Mouse (Mus musculus): ENCODE results near the gene Hoxb3.

Hoxb3 gene

DNA sequence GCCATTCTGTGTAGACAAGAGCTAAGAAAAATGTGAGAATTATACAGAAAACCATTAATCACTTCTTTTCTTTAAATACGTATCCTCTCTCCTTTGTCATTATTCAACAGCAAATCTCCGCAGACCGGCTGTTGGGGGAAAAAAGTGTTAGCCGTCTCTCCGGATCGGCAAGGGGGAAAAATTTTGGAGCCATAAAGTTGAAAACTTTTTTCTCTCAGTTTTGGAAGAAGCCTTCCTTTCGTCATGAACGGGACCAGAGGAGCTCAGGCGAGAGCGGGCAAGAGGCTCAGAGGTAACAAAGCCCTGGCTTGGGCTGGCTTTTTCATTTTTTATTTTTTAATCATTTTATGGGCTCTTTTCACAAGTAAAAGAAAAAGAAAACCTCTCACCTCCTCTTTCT, at the start of gene Hoxb3:
Hoxb3 (plus strand) TSS at position 173 of the 400 bp plus-strand sequence.
- DNase-seq (ENCODE audit: extremely low read depth, insufficient read length, low spot score) = no peak

DNA sequence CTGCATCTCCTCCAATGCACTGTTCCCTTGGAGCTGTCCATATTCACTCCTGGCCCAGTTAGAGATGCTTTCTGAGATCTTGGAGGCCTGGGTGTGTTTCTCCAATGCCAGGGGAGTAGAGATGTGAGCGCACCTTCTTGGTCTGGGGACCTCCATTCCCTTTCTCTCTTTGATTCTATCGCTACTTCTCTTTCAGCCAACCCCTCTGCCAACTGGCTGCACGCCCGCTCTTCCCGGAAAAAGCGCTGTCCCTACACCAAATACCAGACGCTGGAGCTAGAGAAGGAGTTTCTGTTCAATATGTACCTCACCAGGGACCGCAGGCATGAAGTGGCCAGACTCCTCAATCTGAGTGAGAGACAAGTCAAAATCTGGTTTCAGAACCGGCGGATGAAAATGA, 48.7 kb upstream of the Hoxb3 start:
- DNase-seq (ENCODE audit: extremely low read depth, insufficient read length, low spot score) = no peak

DNA sequence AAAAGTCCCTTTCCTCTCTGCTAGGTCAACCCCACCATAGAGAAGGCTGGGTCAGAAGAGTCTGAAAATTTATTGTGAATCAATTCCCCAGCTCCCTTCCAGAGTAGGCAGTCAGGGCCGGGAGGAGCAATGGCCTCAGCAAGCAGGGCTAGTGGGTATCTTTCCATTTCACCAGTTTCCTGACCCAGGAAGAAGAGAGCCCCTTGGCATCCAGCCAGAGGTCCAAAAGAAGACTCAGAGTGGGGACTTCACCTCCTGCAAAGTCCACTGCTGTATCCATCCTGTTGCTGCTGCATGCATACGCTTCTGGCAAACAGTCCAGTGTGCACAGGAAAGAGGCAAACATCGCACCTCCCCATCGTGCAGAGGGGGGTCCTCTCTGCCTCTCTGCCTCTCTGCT, 47.2 kb upstream of the Hoxb3 start:
- no peak for DNase-seq (ENCODE audit: extremely low read depth, insufficient read length, low spot score)

DNA sequence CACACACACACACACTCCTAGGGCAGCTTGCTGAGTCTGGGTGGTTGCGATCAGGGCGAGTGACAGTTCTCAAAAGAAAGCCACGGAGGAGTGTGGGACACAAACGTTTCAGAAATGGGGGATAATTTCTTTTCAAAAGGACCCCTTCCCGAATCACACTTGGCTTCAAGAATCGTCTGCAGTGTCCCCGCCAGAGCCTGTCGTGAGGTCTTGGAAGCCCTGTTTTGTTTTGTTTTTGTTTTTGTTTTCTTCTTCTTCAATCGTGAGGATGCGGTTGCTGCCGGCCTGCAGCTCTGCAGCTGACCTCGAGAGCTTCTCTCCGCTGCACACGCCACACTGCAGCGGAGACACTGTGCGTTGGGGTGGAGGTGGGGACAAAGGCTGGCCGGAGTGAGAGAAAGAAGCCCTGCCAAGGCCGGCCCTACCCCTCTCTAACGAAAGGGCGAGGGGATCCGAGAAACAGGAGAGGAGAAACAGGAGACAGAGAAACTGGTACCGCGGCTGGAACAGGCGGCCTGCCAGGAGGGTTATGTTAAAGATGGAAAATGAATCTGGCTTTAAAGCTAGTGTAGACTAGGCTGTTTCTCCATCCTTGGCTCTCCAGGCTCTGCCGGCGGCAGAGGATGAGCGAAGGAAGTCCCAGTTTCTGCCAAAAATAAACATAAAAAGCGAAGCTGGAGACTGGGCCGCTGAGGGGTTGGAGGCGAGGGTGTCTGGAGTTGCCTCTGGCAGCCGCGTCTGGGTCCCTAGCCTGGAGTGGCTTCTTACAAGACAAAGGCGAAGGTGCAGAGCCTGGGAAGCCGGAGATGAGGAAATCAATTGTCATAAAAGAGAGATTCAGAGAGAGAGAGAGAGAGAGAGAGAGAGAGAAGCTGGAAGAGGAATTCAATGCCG, 45.7 kb upstream of the Hoxb3 start:
- DNase-seq (ENCODE audit: extremely low read depth, insufficient read length, low spot score) = peak; percentile 51

DNA sequence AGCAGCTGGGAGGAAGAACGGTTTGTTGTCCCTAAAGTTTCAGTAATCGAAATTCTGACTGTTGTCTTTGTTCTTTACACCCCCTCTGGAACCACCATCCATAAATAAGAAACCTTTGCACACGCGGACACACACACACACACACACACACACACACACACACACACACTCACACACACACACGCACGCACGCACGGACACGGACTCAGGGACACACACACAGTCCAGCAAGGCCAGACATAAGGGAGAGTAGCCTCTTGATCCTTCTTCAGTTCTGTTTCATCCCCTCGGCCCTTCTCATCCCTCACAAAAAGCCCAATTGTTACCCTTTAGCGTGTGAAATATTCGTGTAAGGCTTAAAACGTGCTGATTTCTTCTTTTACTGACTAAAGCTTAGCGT, 44.8 kb upstream of the Hoxb3 start:
- DNase-seq (ENCODE audit: extremely low read depth, insufficient read length, low spot score) = no peak

DNA sequence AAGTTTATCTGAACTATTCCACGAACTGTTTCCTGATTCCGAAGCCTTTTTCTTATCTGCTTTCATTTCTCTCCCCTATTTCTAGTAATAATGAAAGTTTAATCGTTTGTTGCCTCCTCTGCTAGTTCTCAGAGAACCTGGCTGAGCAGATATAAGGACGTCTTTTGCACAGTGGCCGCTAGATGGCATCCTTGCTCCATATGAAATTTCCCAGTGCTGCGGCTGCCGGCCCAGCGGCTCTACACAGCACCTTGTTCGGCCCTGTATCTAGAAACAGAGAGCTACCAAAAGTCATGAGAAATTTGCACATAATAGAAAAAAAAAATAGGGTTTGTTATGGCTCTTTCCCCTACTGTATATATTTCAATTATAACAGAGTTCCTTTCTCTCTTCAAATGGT, 44.4 kb upstream of the Hoxb3 start:
- peak; percentile 58 for DNase-seq (ENCODE audit: extremely low read depth, insufficient read length, low spot score)

DNA sequence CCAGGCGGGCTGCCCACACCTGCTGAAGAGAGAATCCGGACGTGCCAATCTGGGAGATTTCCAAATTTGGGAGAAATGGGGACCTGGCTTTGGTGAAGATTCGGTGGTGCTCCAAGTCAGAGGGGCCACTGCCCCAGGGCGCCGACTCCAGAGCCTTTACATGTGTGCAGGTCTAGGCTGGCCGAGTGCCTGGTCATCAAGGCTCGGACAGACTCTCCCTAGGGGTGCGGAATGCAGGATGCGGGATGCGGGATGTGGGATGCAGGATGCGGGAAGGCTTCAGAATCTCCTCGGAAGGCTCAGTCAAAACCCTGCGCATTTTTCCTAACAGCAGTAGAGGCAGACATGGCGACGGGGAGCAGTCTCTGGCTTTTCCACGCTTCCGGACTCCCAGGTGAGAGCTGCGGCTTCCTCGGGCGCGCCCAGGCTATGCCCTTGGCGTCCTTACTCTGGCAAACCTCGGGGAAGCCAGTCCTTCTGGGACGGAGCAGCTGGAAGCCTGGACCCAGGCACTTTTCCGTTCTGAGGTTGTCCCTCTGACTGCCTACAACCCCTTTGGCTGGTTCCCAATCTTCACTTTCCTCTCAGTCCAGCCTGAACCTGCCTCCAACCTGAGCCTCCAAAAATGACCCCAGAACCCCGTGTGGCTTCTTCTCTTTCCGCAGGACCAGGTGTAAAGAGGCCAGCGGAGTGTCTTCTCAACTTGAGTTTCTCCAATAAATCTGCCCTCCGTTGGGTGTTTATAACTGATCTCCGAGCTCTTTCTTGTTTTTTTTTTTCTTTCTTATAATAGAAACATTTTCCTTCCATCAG, 43.5 kb upstream of the Hoxb3 start:
- no peak for DNase-seq (ENCODE audit: extremely low read depth, insufficient read length, low spot score)

DNA sequence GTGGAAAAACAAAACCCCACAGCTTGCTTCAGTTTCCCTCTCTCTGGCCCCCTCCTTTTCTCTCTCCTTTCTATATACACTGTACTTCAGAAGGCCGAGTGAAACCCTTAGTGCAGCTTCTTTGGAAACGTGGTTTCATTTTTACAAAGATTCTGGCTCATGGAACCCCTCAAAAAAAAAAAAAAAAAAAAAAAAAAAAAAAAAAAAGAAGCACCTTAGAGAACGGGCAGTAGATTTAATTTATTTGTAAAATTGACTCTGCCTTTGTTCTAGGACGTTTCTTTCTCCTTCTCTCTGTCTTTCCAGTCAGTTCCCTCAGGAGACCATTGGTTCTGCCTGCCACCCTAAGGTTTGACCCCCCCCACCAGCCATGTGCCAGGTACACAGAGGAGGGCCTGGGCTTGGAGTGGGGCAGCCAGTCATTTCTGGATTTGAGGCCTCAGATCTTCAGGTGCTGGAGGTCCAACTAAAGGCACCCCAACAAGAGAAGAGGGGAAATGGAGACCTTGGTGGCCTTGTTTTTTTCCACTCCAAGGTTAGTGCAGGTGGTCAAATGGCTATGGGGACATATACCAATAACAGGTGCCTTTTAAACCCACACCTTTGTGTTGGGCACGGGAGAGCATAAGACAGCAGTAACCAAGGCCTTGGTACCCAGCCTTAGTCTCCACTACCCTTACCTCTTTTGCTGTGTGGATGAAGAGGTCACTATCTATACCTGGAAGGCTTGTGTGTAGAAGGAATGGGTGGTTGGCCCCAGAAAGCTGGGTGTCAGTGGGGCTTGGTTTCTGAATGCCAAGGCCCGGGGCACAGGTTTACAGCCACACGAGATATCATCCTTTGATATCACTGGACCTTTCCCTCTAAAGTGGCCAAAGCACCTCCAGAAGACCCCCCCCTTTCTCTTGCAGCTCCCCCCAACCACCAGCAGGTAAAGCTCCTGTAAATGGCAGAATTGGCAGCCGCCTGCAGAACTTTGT, 42.4 kb upstream of the Hoxb3 start:
- no peak for DNase-seq (ENCODE audit: extremely low read depth, insufficient read length, low spot score)

DNA sequence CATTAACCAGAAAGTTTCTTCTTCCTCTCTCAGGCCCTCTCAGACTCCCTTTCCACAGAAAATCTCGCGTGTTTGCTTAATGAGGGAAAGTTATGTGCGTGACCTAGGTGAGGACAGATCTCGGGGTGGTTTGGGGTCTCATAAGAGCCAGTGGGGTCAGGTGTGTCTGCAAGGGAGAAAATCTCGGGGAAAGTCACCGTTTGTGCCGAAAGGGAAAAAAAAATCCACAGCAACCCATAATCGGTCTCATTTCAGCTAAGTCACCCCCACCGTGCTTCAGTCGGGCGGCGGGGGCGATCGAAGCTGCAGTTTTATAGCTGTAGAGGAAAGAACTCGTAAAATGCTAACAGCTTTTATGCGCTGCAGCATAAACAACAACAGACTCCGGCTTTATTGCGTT, 41.7 kb upstream of the Hoxb3 start:
- DNase-seq (ENCODE audit: extremely low read depth, insufficient read length, low spot score) = no peak

DNA sequence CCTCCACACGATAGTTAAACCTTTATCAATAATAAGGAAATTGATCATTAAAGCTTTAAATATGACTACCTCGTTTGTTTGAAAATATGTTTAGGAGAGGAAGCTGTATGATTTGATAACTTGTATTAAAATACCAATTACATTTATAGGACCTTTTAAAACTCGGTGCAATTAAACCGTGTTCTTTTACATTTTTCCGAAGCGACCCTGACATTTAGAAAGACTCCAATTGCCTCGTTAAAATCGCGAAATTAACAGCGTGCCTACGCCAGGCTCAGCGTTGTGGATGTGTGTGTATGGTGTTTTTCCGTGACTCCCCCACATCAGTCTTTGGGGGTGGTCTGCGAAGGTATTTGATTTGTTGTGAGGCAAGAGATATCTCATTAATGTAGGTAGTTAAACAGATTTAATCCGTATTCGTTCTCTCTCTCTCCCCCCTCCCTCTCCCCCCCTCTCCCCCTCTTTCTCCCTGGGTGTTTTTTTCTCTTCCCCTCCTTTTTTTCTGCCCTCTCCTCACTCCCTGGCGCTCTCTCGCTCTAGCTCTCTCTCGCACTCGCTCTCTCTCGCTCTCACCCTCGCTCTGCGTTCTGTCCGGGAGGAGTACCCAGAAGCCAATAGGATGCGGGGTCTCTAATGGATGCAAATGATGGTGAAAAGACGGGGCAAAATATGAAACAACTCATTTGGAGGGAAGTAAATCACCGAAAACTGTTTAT, 41.1 kb upstream of the Hoxb3 start, which contains the start of gene Hoxb8:
Hoxb8 (plus strand) TSS at position 51 of the 716 bp plus-strand sequence.
- no peak for DNase-seq (ENCODE audit: extremely low read depth, insufficient read length, low spot score)

DNA sequence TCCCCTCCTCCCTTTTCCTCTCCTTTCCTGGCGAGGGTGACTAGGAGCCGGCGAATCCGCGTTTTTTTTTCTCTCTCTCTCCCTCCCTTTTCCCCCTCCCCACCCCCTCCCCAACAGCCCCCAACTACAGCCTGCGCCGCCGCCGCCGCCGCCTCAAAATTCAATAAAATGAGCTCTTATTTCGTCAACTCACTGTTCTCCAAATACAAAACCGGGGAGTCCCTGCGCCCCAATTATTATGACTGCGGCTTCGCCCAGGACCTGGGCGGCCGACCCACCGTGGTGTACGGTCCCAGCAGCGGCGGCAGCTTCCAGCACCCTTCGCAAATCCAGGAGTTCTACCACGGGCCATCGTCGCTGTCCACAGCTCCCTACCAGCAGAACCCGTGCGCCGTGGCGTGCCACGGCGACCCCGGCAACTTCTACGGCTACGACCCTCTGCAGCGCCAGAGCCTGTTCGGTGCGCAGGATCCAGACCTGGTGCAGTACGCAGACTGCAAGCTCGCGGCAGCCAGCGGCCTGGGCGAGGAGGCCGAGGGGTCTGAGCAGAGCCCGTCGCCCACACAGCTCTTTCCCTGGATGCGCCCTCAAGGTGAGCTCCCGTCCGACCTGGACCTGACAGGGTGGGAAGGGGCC, 40.2 kb upstream of the Hoxb3 start:
- no peak for DNase-seq (ENCODE audit: extremely low read depth, insufficient read length, low spot score)

DNA sequence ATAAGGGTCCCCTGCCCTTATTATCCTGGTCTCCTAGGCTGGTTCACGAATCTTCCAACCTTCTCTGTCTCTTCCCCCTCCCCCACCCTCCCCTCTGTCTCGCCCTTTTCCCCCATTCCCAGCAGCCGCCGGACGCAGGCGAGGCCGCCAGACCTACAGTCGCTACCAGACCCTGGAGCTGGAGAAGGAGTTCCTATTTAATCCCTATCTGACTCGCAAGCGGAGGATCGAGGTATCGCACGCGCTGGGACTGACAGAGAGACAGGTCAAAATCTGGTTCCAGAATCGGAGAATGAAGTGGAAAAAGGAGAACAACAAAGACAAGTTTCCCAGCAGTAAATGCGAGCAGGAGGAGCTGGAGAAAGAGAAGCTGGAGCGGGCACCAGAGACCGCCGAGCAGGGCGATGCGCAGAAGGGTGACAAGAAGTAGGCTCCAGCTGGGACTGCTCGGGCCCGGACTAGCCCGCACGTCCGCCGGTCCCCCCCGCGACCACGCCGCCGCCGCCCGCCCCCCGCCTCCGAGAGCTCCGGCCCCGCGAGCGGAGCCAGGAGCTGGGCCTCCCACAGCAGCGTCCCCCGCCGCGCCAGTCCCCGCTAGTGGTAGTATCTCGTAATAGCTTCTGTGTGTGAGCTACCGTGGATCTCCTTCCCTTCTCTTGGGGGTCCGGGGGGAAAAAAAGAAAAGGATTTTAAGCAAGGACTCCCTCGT, 38.9 kb upstream of the Hoxb3 start:
- DNase-seq (ENCODE audit: extremely low read depth, insufficient read length, low spot score) = peak; percentile 54

DNA sequence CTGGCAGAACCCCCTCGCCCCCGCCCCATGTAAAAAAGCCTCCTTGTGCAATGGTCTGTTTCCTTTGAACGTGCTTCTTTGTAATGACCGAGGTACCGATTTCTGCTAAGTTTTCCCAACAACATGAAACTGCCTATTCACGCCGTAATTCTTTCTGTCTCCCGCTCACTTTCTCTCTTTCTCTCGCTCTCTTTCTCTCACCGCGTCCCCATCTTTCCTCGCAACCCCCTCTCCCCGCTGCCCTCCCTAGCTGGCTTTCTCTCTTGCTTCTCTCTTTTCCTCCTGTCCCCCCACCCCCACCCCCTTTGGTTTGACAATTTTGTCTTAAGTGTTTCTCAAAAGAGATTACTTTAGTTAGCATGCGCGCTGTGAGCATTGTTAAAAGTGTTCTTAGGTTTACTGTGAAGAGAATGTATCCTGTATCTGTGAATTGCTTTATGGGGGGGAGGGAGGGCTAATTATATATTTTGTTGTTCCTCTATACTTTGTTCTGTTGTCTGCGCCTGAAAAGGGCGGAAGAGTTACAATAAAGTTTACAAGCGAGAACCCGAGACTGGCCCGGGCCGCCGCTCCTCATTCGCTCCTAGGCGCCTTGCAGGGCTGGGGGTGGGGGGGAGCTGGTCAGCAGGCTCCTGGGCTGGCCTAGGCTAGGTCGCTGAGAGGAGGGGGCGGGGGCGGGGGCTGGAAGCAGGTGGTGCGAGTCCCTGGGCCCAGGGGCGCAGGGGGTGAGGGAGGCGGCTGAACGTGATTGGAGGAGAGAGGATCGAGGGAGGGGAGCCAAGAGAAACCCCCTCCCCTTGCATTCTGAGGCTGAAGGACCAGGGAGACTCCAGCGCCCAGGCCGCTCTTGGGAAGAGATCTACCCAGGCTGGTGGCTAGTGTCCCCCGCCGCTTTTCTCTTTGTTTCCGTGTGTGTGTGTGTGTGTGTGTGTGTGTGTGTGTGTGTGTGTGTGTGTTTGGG, 38.1 kb upstream of the Hoxb3 start:
- DNase-seq (ENCODE audit: extremely low read depth, insufficient read length, low spot score) = no peak

DNA sequence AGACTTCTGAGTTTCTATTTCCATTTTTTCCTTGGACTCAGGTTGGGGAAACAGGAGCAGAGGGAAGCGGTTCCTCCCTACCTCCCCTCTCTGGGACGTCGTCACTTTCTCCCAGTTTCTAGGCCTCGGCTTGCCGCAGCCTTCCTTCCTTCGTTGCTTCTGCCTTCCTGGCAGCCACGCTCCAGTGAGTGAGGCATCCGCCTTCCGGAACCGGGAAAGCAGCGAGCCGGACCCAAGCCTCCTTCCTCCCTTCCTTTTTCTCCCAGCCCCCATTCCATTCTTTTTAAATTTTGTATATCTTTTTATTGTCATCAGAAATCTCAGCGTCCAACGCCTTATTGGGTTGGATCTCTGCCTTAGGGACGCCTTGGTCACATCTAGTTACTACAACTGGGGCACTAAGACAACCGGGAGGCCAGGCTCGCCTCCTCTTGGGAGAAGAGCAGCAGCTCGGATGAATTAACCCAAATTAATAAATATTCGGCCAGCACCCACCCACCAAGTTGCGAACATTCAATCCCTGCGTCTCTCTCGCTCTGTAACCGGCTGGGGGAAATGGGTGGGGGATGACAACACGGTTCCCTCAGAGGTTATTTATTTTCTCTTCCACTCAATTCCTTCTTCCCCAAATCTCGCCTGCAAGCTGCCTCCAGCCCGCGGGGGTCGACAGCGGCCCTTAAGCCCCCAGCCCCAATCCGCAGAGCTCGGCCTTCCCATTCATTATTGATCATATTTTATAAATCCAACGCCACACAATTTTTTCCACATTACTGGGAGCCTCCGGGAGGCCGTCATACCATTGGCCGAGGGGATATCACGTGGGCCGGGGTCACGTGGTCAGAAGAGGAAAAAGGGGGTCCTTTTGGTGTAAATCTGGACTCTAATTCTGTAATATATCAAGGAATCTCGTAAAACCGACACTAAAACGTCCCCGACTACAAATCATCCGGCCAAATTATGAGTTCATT, 37.1 kb upstream of the Hoxb3 start, which contains the start of gene Hoxb7:
Hoxb7 (plus strand) TSS at position 853 of the 968 bp plus-strand sequence.
- DNase-seq (ENCODE audit: extremely low read depth, insufficient read length, low spot score) = no peak

DNA sequence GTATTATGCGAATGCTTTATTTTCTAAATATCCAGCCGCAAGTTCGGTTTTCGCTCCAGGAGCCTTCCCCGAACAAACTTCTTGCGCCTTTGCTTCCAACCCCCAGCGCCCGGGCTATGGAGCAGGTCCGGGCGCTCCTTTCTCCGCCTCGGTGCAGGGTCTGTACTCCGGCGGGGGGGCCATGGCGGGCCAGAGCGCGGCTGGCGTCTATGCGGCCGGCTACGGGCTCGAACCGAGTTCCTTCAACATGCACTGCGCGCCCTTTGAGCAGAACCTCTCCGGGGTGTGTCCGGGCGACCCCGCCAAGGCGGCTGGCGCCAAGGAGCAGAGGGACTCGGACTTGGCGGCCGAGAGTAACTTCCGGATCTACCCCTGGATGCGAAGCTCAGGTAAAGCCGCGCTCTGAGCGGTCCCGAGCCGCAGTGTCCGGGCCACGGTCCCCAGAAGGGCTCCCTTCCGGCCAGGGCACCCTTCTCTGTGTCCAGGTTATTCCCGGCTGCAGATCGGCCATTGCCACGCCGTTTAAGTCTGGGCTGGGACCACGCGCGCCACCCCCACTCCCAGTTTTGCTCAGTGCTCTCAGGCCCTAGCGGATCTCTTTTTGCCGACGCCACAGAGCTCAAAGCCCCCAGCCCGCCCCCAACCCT, 36.3 kb upstream of the Hoxb3 start:
- no peak for DNase-seq (ENCODE audit: extremely low read depth, insufficient read length, low spot score)

DNA sequence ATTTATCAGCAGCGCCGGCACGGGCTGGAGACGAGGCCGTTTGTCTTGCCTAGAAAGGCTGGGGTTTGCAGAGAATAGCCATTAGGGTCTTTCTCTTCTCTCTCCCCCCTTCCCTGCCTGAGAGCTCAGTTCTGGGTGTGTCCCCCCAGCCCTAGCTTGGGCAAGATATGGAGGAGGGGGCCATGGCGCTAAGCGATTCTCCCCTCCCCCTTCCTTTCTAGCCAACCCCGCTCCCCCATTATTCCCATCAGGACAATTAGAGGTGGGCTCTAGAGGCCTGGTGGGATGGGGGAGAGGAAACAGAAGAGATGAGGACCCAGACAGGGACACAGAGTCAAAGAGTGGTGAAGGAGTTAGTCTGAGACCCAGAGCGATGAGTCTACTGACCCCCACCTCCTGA, 35.7 kb upstream of the Hoxb3 start:
- DNase-seq (ENCODE audit: extremely low read depth, insufficient read length, low spot score) = no peak

Data from 3134 (cell line).